Mouse (Mus musculus) spleen, adult 12 weeks (tissue): ENCODE data around the gene Rhcg.
A peak's percentile ranks its signal among the peaks of the same experiment; 100 is the strongest.

ENCODE experiments used
- DNase-seq: peaks from one replicate; pipeline ENCODE4 v3.0.0; 2022; ENCODE audit warnings: low spot score

Gene Rhcg

GRCm38 (mm10) chr7:79617418-79617817 is at the start of gene Rhcg:
Gene Rhcg (minus strand): TSS chr7:79617657.
- no peak for DNase-seq

GRCm38 (mm10) chr7:79666690-79667089 is 49.2 kb upstream of the Rhcg start:
- DNase-seq: no peak

- no peak for DNase-seq
These were observed 43.9 kb upstream of the Rhcg start for GRCm38 (mm10) chr7:79661253-79661890.

DNA sequence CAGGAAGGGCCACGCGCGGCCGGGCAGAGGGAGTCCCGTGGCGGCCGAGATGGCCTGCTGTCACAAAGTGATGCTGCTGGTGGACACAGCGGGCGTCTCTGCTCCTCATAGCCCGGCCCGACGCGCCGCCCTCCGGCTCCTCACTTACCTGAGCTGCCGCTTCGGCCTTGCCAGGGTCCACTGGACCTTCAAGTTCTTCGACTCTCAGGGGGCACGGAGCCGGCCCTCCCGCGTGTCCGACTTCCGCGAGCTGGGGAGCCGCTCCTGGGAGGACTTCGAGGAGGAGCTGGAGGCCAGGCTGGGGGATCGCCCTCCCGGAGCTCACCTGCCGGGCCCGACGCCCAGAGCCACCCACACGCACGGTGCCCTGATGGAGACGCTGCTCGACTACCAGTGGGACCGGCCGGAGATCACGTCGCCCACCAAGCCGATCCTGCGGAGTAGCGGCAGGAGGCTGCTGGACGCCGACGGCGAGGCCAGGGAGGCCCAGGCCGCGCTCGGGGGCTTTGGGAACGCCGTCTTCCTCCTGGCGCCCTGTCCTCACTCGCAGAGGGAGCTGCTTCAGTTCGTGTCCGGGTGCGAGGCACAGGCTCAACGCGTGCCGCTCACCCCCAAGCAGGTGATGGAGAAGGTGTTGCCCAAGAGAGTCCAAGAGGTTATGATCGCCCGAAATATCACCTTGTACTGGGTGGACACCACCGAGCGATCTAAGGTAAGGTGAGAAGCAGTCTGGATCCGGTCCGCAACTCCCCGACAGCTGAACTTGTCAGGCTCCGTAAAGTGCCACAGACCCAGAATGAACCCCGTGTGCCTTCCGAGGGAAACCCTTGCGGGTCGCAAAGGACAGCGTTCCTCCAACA is 43.1 kb upstream of the Rhcg start:
- DNase-seq: peak; percentile 4

- peak; percentile 97 for DNase-seq
These were observed 42.3 kb upstream of the Rhcg start, which contains the start of gene Ticrr for GRCm38 (mm10) chr7:79659578-79660290. Gene Ticrr (plus strand): TSS chr7:79660196.

DNA sequence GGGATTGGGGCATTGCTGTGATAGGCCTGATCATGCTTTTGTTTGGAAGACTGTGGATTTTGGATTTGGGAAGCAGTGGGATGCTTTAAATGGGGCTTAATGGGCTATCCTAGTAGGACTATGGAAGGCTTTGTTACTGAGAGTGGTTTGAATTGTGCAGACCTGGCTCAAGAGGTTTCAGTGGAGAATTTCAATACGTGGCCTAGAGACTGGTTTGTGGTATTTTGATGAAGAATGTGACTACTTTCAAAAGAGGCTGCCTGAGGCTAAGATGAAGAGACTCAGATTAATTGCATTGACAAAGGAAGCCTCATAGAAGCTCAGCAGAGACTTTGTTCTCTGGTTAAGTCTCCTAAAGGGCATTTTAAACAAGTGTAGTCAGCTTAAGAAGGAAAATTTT is 37.1 kb upstream of the Rhcg start:
- no peak for DNase-seq

GRCm38 (mm10) chr7:79654185-79654584 is 36.7 kb upstream of the Rhcg start:
- DNase-seq: no peak

- peak; percentile 8 for DNase-seq
These were observed 31.5 kb upstream of the Rhcg start for GRCm38 (mm10) chr7:79649005-79649404.

GRCm38 (mm10) chr7:79647233-79647632 is 29.8 kb upstream of the Rhcg start:
- no peak for DNase-seq

- DNase-seq: no peak
These were observed 14.4 kb upstream of the Rhcg start for GRCm38 (mm10) chr7:79631773-79632348.

GRCm38 (mm10) chr7:79628271-79628913 is 10.9 kb upstream of the Rhcg start:
- no peak for DNase-seq

GRCm38 (mm10) chr7:79626170-79626569 is 8.7 kb upstream of the Rhcg start:
- no peak for DNase-seq

GRCm38 (mm10) chr7:79623086-79623485 is 5.6 kb upstream of the Rhcg start:
- DNase-seq: no peak

DNA sequence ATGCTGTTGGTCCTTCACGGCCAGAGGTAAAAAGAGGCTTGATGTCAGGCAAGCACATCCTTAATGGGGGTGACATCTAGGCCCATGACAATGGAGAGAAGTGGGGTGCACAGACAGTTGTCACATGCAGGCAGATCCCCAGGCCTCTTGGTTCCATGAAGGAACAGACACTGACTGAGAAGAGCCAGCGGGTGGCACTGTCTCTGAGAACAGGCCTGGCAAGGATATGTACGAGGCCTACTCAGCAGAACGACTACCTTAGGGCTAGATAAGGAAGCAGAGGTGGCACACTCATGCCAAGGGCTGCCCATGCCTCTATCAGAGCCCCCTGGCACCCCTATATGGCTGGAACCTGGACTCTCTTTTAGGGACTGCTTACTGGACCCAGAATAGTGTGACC is 2.0 kb upstream of the Rhcg start:
- no peak for DNase-seq

- no peak for DNase-seq
These were observed 1.5 kb downstream of the Rhcg start for GRCm38 (mm10) chr7:79615941-79616340.

GRCm38 (mm10) chr7:79615008-79615407 is 2.4 kb downstream of the Rhcg start:
- no peak for DNase-seq

- no peak for DNase-seq
These were observed 4.1 kb downstream of the Rhcg start for GRCm38 (mm10) chr7:79613314-79613713.

DNA sequence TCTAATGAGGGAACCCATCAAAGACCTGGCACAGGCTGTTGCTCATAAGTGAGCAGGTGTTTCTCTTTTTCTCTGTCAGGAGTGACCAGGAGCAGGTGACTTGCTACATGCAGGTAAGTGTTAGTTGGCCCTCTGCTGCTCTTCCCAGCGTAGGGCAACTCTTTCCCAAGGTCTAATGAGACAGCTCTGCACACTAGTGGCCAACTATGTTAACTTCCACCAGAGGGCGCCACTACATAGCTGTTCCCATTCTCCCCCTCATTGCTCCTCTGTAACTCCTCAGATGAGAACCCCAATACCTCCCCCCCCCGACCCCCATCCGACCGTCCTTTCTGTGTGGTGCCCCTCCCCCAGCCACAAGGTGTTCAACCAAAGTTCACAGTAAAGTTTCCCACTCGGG is 4.7 kb downstream of the Rhcg start:
- no peak for DNase-seq

DNA sequence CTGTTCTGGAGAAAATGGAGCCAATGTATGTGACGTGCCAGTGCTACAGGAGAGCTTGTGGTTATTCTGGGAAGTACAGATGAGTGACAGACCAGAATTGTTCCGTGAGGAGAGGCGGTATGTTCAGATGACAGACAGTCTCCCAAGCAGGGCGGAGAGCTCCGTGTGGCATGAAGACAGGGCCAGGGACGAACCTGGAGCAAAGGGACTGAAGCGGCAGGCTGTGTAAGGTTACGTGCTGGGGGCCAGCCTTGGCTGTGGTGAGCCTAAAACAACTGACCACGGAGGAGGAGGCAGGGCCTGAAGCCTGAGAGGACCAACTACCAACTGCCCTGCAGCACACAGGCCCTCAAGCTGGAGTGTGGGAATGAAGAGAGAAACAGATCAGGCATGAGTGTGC is 5.6 kb downstream of the Rhcg start:
- no peak for DNase-seq

- DNase-seq: no peak
These were observed 10.1 kb downstream of the Rhcg start for GRCm38 (mm10) chr7:79607263-79607921.

DNA sequence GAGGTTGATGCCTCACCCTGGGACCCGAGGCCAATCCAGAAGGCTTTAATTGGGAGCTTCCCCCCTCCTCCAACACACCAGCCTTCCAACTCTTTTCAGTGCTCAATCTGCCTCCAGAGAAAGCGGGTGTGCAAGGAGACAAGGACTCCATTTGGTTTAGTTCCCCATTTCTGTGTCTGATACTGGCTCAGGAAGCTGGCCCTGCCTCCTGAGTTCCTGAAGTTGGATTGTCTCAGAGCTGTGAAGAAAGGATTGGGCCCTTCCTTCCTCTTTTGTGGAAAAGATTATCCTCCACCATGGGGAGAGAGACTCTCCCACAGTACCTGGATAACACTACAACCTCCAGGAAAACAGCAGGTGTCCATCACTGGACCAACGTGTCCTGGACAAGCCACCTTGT is 10.7 kb downstream of the Rhcg start:
- no peak for DNase-seq
